Mouse (Mus musculus): ENCODE results near the gene Clstn2. TPM values are rescaled to one million over a fixed set of nuclear protein-coding genes. Genes with fewer than 3 reads are reported as not detected.

The Clstn2 gene
- polyA plus RNA-seq, 3 experiments from 2014 or later, result not detected

- ATAC-seq, result no peak
These were observed 573.2 kb downstream of the Clstn2 start for GRCm38 (mm10) chr9:97459745-97460144.

GRCm38 (mm10) chr9:97449316-97450050, 583.5 kb downstream of the Clstn2 start:
- ATAC-seq, result no peak

GRCm38 (mm10) chr9:97439872-97440636, 592.9 kb downstream of the Clstn2 start:
- no peak for ATAC-seq

- ATAC-seq, result no peak
These were observed 598.3 kb downstream of the Clstn2 start for GRCm38 (mm10) chr9:97434666-97435065.

GRCm38 (mm10) chr9:97429885-97430449, 603.0 kb downstream of the Clstn2 start:
- ATAC-seq, result no peak

- no peak for ATAC-seq
These were observed 604.9 kb downstream of the Clstn2 start for GRCm38 (mm10) chr9:97428127-97428526.

- ATAC-seq, result no peak
These were observed 612.1 kb downstream of the Clstn2 start for GRCm38 (mm10) chr9:97420896-97421295.

GRCm38 (mm10) chr9:97414876-97415668, 617.9 kb downstream of the Clstn2 start:
- no peak for ATAC-seq

- ATAC-seq, result no peak
These were observed 624.8 kb downstream of the Clstn2 start for GRCm38 (mm10) chr9:97408142-97408541.
